Mouse (Mus musculus) bone marrow macrophage, adult 2 months (primary cell): Measurements from ENCODE around the gene Xpo6.

Source experiments
- CTCF ChIP-seq: IDR thresholded peaks from 2 replicates; pipeline ENCODE4 v1.5.1; 2012; ENCODE audit warnings: low read depth, mild to moderate bottlenecking, low read length, moderate library complexity
- POLR2A ChIP-seq: IDR thresholded peaks from 2 replicates; pipeline ENCODE4 v1.6.1; 2012; ENCODE audit warnings: mild to moderate bottlenecking, low read depth, low read length, borderline replicate concordance

GRCm38 (mm10) chr7:126135391-126135790, 64.9 kb downstream of the Xpo6 start:
- TF ChIP-seq CTCF (no peak), POLR2A (no peak)
